Mouse (Mus musculus) thymus, adult 2 months (tissue): ENCODE measurements around the gene Snta1.

Experiments used
- CTCF ChIP-seq: fragments of 200-500 bp; IDR thresholded peaks from 2 replicates; pipeline ENCODE4 v1.5.1; 2012; ENCODE audit warnings: mild to moderate bottlenecking, control low read depth, low read length, moderate library complexity, borderline replicate concordance; ENCODE audit not compliant: control insufficient read depth, poor library complexity, insufficient read depth; ENCODE audit errors: extremely low read depth
- POLR2A ChIP-seq: fragments of 200-500 bp; IDR thresholded peaks from 2 replicates; pipeline ENCODE4 v1.6.1; 2012; ENCODE audit warnings: mild to moderate bottlenecking, low read length, control low read depth, moderate library complexity; ENCODE audit not compliant: control insufficient read depth, poor library complexity, insufficient read depth; ENCODE audit errors: extremely low read depth

DNA sequence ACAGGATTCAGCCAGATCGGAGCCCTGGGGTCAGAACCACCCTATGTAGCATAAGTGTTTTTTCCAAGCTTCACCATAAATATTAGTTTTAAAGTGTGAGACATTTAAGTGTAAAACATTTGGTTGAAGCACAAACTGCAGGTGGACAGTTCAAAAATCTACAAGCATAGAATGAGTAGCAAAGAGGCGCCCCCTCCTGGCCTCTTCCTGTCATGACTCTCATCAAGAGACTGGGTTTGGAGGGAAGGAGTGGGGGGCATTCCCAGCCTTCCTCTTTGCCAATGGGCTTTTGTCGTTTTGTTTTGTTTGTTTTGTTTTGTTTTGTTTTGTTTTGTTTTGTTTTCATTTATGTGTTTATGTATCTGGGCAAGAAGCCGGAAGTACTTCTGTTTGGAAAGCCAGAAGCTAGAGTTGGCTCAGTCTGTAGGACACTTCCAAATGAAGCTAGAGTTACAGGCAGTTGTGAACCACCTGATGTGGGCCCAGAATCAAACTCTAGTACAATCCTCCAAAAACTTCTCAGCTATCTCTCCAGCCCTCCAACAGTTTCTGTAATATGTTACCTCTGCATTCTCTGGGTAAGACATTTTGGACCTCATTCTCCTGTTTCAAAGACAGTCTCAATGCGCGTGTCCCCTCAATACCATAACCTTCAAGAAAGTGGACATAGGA, 33.8 kb downstream of the Snta1 start:
- no peak for TF ChIP-seq CTCF
- no peak for TF ChIP-seq POLR2A
